In genomic region chr13:63241665-63242064, GRCm38 (mm10) we compare ENCODE assay signal across 9 mouse cellular contexts.
A peak's percentile ranks its signal among the peaks of the same experiment; 100 is the strongest.
DNase-seq lines count a peak whose midpoint lies in the region; ATAC-seq and TF ChIP-seq lines count a peak whose summit lies in the region.
"Had no signal": no experiment of that assay in that cellular context is flagged by ENCODE, and none has a peak within 500 bp of the region (broad histone marks: within the 10 kb centered on the region; RNA-seq: fewer than 3 reads in every experiment).

No protein-coding gene starts in this region.

- no peaks in the 10 kb centered on the region for H3K9me3 ChIP-seq in hindbrain, embryonic 16.5 days (ENCODE audit: control insufficient read depth, low read length)
- no peaks in the 10 kb centered on the region for H3K9me3 ChIP-seq in neural tube, embryonic 12.5 days

- WGBS in lung, adult 2 months = 33% methylated on average over 3 of the region's 3 CpGs
- WGBS in hindbrain, embryonic 16.5 days = 97% methylated on average over 3 of the region's 3 CpGs
- WGBS in neural tube, embryonic 12.5 days = 86% methylated on average over 3 of the region's 3 CpGs

- peaks cover 23% of the 10 kb centered on the region for H3K4me1 ChIP-seq in lung, adult 2 months (ENCODE audit: control insufficient read depth, insufficient read depth, low read length)
- H3K4me1 ChIP-seq in hindbrain, embryonic 16.5 days (ENCODE audit: control insufficient read depth, insufficient read depth, low read depth, low read length) = peaks cover 17% of the 10 kb centered on the region
- peaks cover 30% of the 10 kb centered on the region for H3K4me1 ChIP-seq in neural tube, embryonic 12.5 days

- 0 out of 2 replicates have a peak, but pooled peaks cover 2% of the 10 kb centered on the region for H3K27me3 ChIP-seq in hindbrain, embryonic 16.5 days (replicated peaks; ENCODE audit: control insufficient read depth, insufficient read depth, low read length)
- H3K27me3 ChIP-seq in neural tube, embryonic 12.5 days (replicated peaks) = no peaks in the 10 kb centered on the region

- TF ChIP-seq CTCF in lung, adult 2 months (IDR thresholded peaks at IDR 0.05; ENCODE audit: insufficient read depth, low read length) = no peak

- no peak for ATAC-seq in hindbrain, embryonic 16.5 days
- ATAC-seq in neural tube, embryonic 12.5 days (ENCODE audit: low FRiP score, low read depth) = no peak

- H3K4me2 ChIP-seq in hindbrain, embryonic 16.5 days (ENCODE audit: low read length) = peak overlapping the region; percentile 90
- peak overlapping the region; percentile 65 for H3K4me2 ChIP-seq in neural tube, embryonic 12.5 days (replicated peaks)

- no peak for DNase-seq in lung, adult 2 months
- no peak for DNase-seq in lung, postnatal 36 days
- DNase-seq in fat pad, adult 2 months (ENCODE audit: extremely low read depth, low read depth, low spot score) = peak; percentile 67
- DNase-seq in cerebellum, postnatal 14 days = no peak
- DNase-seq in c-Kit-positive CD71-positive TER-119-positive erythroid progenitor cells, embryonic 14.5 days (ENCODE audit: low spot score) = no peak
- no peak for DNase-seq in B cell, adult 2 months
- DNase-seq: thymus, postnatal 25 days had no signal

- TF ChIP-seq POLR2A in lung, adult 2 months (IDR thresholded peaks at IDR 0.05; ENCODE audit: borderline replicate concordance, extremely low read depth, low read depth, low read length) = no peak

- no peak overlapping the region for H3K27ac ChIP-seq in hindbrain, embryonic 16.5 days (ENCODE audit: low read depth, low read length)
- no peak overlapping the region for H3K27ac ChIP-seq in neural tube, embryonic 12.5 days

- H3K9ac ChIP-seq in hindbrain, embryonic 16.5 days (ENCODE audit: low read depth, low read length) = peak overlapping the region; percentile 35
- H3K9ac ChIP-seq in neural tube, embryonic 12.5 days = no peak overlapping the region

- H3K36me3 ChIP-seq in hindbrain, embryonic 16.5 days (ENCODE audit: control insufficient read depth, insufficient read depth, low read length) = no peaks in the 10 kb centered on the region
- H3K36me3 ChIP-seq in neural tube, embryonic 12.5 days = no peaks in the 10 kb centered on the region

- H3K4me3 ChIP-seq in lung, adult 2 months (replicated peaks; ENCODE audit: extremely low read depth, low read depth, low read length) = peak overlapping the region; percentile 98
- no peak overlapping the region for H3K4me3 ChIP-seq in hindbrain, embryonic 16.5 days (ENCODE audit: low read length)
- peak overlapping the region; percentile 2; the same call in 1 of the 2 replicates for H3K4me3 ChIP-seq in neural tube, embryonic 12.5 days
